Mouse (Mus musculus) heart, embryonic 13.5 days (tissue): ENCODE data around the gene Ptpn11. TPM values are rescaled to one million over a fixed set of nuclear protein-coding genes. Genes with fewer than 3 reads are reported as not detected.
A peak's percentile ranks its signal among the peaks of the same experiment; 100 is the strongest.

Experiments used
- ATAC-seq: fragments of 200-750 bp; cut with Nextera tagmentation; 2 replicates; pipeline ENCODE4 v1.8.0; 2017; ENCODE audit warnings: moderate TSS enrichment; ENCODE audit not compliant: insufficient number of reproducible peaks, low FRiP score, low TSS enrichment; ENCODE audit errors: extremely low read depth
- H3K27ac ChIP-seq: fragments of 300-500 bp; sonication (generic); replicated peaks from 2 replicates; pipeline ENCODE4 v1.5.1; 2015; ENCODE audit warnings: moderate library complexity, mild to moderate bottlenecking, inconsistent platforms
- H3K27me3 ChIP-seq: fragments of 300-500 bp; sonication (generic); replicated peaks from 2 replicates; pipeline ENCODE4 v1.6.1; 2015; ENCODE audit warnings: mild to moderate bottlenecking, inconsistent platforms
- H3K36me3 ChIP-seq: fragments of 300-500 bp; sonication (generic); 2 replicates; pipeline ENCODE4 v1.6.1; 2015; ENCODE audit warnings: mild to moderate bottlenecking, inconsistent platforms
- H3K4me1 ChIP-seq: fragments of 300-500 bp; sonication (generic); 2 replicates; pipeline ENCODE4 v1.6.1; 2015; ENCODE audit warnings: inconsistent platforms
- H3K4me2 ChIP-seq: fragments of 300-500 bp; sonication (generic); 2 replicates; pipeline ENCODE4 v1.6.1; 2015; ENCODE audit warnings: inconsistent platforms, mild to moderate bottlenecking, moderate library complexity
- H3K4me3 ChIP-seq: fragments of 300-500 bp; sonication (generic); 2 replicates; pipeline ENCODE4 v1.5.1; 2015; ENCODE audit warnings: moderate library complexity, mild to moderate bottlenecking, inconsistent platforms
- H3K9ac ChIP-seq: fragments of 300-500 bp; sonication (generic); 2 replicates; pipeline ENCODE4 v1.6.1; 2015; ENCODE audit warnings: inconsistent platforms, mild to moderate bottlenecking, moderate library complexity
- H3K9me3 ChIP-seq: fragments of 300-500 bp; sonication (generic); 2 replicates; pipeline ENCODE4 v1.6.1; 2016; ENCODE audit warnings: inconsistent platforms
- WGBS: fragments of 180-500 bp; shearing (Covaris S2); methylation state at CpG from one replicate; pipeline ENCODE4 v1.1.7; 2015; ENCODE audit warnings: mixed read lengths; 5-methylcytosine and 5-hydroxymethylcytosine counted together
- polyA plus RNA-seq: library from polyadenylated mRNA; unstranded; fragments of >200 nt; fragmentation: Nextera tagmentation; extraction: Ambion mirVana; gene quantifications from 2 replicates; pipeline ENCODE4 v1.2.1, GENCODE M21; 2015

Gene Ptpn11
- polyA plus RNA-seq, 1 experiment from 2014 or later, result 18.4 TPM

GRCm38 (mm10) chr5:121146275-121146674 lies 44.9 kb downstream of the Ptpn11 start:
- no peak overlapping the region for H3K4me3 ChIP-seq
- no peak overlapping the region for H3K4me2 ChIP-seq
- 0 out of 2 replicates have a peak overlapping the region, but pooled peaks have one; percentile 10 for H3K9ac ChIP-seq
- WGBS, result 82% methylated on average over 5 of the region's 5 CpGs
- no peaks in the 10 kb centered on the region for H3K9me3 ChIP-seq
- H3K27me3 ChIP-seq, result no peaks in the 10 kb centered on the region
- no peak for ATAC-seq
- H3K4me1 ChIP-seq, result peaks cover 39% of the 10 kb centered on the region
- H3K27ac ChIP-seq, result no peak overlapping the region; the same call in 1 of the 2 replicates
- H3K36me3 ChIP-seq, result peaks cover 97% of the 10 kb centered on the region

DNA sequence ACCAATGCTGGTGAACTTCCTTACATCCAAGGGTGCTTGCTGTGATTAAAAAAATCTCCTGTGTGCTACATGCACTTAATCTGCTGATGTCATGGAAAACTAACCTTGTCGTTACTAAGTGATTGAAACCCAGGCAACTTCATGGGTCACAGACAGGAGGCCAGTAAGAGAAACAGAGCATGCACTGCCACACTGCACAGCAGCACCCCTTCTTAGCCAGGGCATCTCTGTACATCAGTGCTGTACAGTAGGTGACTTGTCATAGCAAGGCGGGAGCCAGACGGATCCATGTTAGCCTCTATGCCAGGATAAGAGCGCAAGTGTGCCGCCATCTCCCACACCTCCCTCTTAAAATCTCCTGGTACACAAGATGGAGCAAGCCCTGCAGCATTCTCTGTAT lies 45.6 kb downstream of the Ptpn11 start:
- Histone ChIP-seq H3K9ac (no peak overlapping the region), H3K36me3 (peaks cover 97% of the 10 kb centered on the region), H3K27me3 (no peaks in the 10 kb centered on the region), H3K27ac (peak overlapping the region; percentile 33; the same call in 1 of the 2 replicates), H3K9me3 (no peaks in the 10 kb centered on the region), H3K4me3 (no peak overlapping the region), H3K4me1 (peaks cover 36% of the 10 kb centered on the region), H3K4me2 (no peak overlapping the region)
- WGBS, result 67% methylated on average over 5 of the region's 5 CpGs
- ATAC-seq, result no peak

- Histone ChIP-seq H3K4me1 (peaks cover 32% of the 10 kb centered on the region), H3K27ac (no peak overlapping the region), H3K36me3 (peaks cover 95% of the 10 kb centered on the region), H3K4me3 (no peak overlapping the region), H3K9ac (no peak overlapping the region), H3K9me3 (no peaks in the 10 kb centered on the region), H3K4me2 (no peak overlapping the region), H3K27me3 (no peaks in the 10 kb centered on the region)
- 74% methylated on average over 13 of the region's 13 CpGs for WGBS
- ATAC-seq, result no peak
These were observed 46.6 kb downstream of the Ptpn11 start for GRCm38 (mm10) chr5:121144441-121145238.

DNA sequence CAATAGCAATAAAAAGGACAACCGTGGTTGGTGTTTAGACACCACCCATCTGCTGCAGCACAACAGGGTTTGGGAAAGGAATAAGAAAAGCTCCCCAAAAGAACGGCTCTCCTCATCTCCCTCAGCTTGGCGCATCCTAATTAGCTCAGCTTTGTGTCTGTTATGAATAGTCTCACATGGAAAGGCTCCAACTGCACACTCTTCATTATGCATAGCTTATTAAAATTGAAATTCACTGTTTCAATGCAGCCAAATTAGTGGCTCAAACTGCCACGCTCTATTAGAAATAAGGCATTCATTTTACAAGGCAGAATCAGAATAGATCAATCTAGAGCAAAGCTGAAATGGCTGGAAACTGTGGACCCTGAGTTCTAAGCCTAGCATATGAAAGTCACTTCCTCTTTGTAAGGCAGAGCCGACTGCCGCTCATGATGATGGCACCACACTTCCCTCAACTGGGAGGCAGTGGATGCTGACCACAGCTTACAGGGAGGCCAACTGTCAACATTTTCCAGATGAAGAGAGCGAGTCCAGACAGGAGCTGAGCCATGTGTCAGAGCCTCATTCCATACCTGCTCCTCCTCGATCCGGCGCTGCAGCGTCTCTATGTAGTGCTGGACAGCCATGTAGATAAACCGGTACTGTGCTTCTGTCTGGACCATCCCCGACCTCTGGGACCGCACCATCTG lies 48.6 kb downstream of the Ptpn11 start:
- WGBS, result 86% methylated on average over 14 of the region's 14 CpGs
- ATAC-seq, result no peak
- H3K36me3 ChIP-seq, result peaks cover 95% of the 10 kb centered on the region

DNA sequence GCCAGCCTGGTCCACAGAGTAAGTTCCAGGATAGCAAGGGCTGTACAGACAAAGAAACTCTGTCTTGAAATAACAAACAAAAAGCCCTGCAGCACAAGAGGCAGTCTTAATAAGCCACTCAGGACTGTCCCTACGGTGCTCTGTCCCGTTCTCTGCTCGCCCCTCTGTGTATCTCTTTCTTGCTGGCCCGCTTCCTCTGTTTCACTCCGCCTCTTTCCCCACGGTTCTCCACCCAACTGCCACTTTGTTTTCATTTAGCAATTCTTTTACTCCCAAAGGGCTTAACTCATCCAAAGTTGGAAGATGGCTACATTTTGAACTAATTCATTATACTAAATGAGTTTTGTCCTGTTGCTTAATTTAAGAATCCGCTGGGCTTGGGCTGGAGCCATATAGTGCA lies 50.9 kb downstream of the Ptpn11 start:
- Histone ChIP-seq H3K4me1 (peaks cover 9% of the 10 kb centered on the region), H3K36me3 (peaks cover 96% of the 10 kb centered on the region), H3K4me3 (no peak overlapping the region), H3K9ac (no peak overlapping the region), H3K9me3 (no peaks in the 10 kb centered on the region), H3K4me2 (no peak overlapping the region), H3K27me3 (no peaks in the 10 kb centered on the region), H3K27ac (no peak overlapping the region)
- WGBS, result 71% methylated on average over 7 of the region's 7 CpGs
- no peak for ATAC-seq

More for the DNA sequence above, 48.6 kb downstream of the Ptpn11 start:
- no peak overlapping the region for H3K4me2 ChIP-seq
- H3K4me1 ChIP-seq, result peaks cover 27% of the 10 kb centered on the region
- H3K27me3 ChIP-seq, result no peaks in the 10 kb centered on the region
- no peaks in the 10 kb centered on the region for H3K9me3 ChIP-seq
- H3K27ac ChIP-seq, result no peak overlapping the region
- no peak overlapping the region for H3K9ac ChIP-seq
- no peak overlapping the region for H3K4me3 ChIP-seq

- no peak overlapping the region for H3K9ac ChIP-seq
- no peaks in the 10 kb centered on the region for H3K4me1 ChIP-seq
- no peak for ATAC-seq
- no peak overlapping the region for H3K4me3 ChIP-seq
- H3K27ac ChIP-seq, result no peak overlapping the region
- H3K9me3 ChIP-seq, result no peaks in the 10 kb centered on the region
- H3K4me2 ChIP-seq, result no peak overlapping the region
- whole genome bisulfite sequencing, result 91% methylated on average over 8 of the region's 8 CpGs
- H3K36me3 ChIP-seq, result peaks cover 96% of the 10 kb centered on the region
- no peaks in the 10 kb centered on the region for H3K27me3 ChIP-seq
These were observed 54.1 kb downstream of the Ptpn11 start for GRCm38 (mm10) chr5:121137125-121137524.

GRCm38 (mm10) chr5:121131801-121132200 lies 59.4 kb downstream of the Ptpn11 start:
- Histone ChIP-seq H3K4me2 (no peak overlapping the region), H3K27ac (no peak overlapping the region), H3K36me3 (peaks cover 81% of the 10 kb centered on the region), H3K4me1 (peaks cover 8% of the 10 kb centered on the region; the same call in 1 of the 2 replicates), H3K9me3 (no peaks in the 10 kb centered on the region), H3K9ac (no peak overlapping the region), H3K4me3 (no peak overlapping the region), H3K27me3 (no peaks in the 10 kb centered on the region)
- no peak for ATAC-seq
- WGBS, result 90% methylated on average over 3 of the region's 3 CpGs

GRCm38 (mm10) chr5:121129254-121129653 lies 61.9 kb downstream of the Ptpn11 start:
- Histone ChIP-seq H3K27ac (no peak overlapping the region), H3K36me3 (peaks cover 59% of the 10 kb centered on the region), H3K4me3 (no peak overlapping the region), H3K9me3 (peaks cover 6% of the 10 kb centered on the region; the same call in 1 of the 2 replicates), H3K4me2 (no peak overlapping the region), H3K9ac (no peak overlapping the region), H3K27me3 (no peaks in the 10 kb centered on the region), H3K4me1 (peaks cover 8% of the 10 kb centered on the region; the same call in 1 of the 2 replicates)
- 92% methylated on average over 5 of the region's 5 CpGs for WGBS
- ATAC-seq, result no peak

DNA sequence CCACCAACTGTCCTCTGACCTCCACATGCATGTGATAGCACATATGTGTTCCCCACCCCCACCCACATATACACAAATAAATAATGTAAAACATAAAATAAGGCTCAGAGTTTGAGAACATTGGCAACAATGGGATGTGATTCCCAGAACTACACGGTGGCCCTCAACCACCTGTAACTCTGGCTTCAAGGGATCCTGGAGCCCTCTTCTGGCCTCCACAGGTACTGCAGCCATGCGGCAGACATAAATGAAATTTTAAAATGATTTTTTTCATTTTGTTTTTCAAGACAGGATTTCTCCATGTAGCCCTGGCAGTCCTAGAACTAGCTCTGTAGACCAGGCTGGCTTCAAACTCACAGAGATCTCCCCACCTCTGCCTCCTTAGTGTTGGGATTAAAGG lies 65.1 kb downstream of the Ptpn11 start:
- H3K4me2 ChIP-seq, result no peak overlapping the region
- ATAC-seq, result no peak
- peaks cover 6% of the 10 kb centered on the region; the same call in 1 of the 2 replicates for H3K9me3 ChIP-seq
- no peak overlapping the region for H3K27ac ChIP-seq
- H3K36me3 ChIP-seq, result peaks cover 27% of the 10 kb centered on the region
- H3K4me3 ChIP-seq, result no peak overlapping the region
- H3K4me1 ChIP-seq, result no peaks in the 10 kb centered on the region
- H3K9ac ChIP-seq, result no peak overlapping the region
- no peaks in the 10 kb centered on the region for H3K27me3 ChIP-seq
- WGBS, result 68% methylated on average over 2 of the region's 2 CpGs

GRCm38 (mm10) chr5:121125563-121125962 lies 65.6 kb downstream of the Ptpn11 start:
- no peaks in the 10 kb centered on the region for H3K27me3 ChIP-seq
- H3K4me3 ChIP-seq, result no peak overlapping the region
- H3K4me2 ChIP-seq, result no peak overlapping the region
- no peak overlapping the region for H3K9ac ChIP-seq
- ATAC-seq, result no peak
- WGBS, result 83% methylated on average over 14 of the region's 14 CpGs
- peaks cover 22% of the 10 kb centered on the region for H3K36me3 ChIP-seq
- H3K4me1 ChIP-seq, result no peaks in the 10 kb centered on the region
- H3K9me3 ChIP-seq, result peaks cover 6% of the 10 kb centered on the region; the same call in 1 of the 2 replicates
- no peak overlapping the region for H3K27ac ChIP-seq

DNA sequence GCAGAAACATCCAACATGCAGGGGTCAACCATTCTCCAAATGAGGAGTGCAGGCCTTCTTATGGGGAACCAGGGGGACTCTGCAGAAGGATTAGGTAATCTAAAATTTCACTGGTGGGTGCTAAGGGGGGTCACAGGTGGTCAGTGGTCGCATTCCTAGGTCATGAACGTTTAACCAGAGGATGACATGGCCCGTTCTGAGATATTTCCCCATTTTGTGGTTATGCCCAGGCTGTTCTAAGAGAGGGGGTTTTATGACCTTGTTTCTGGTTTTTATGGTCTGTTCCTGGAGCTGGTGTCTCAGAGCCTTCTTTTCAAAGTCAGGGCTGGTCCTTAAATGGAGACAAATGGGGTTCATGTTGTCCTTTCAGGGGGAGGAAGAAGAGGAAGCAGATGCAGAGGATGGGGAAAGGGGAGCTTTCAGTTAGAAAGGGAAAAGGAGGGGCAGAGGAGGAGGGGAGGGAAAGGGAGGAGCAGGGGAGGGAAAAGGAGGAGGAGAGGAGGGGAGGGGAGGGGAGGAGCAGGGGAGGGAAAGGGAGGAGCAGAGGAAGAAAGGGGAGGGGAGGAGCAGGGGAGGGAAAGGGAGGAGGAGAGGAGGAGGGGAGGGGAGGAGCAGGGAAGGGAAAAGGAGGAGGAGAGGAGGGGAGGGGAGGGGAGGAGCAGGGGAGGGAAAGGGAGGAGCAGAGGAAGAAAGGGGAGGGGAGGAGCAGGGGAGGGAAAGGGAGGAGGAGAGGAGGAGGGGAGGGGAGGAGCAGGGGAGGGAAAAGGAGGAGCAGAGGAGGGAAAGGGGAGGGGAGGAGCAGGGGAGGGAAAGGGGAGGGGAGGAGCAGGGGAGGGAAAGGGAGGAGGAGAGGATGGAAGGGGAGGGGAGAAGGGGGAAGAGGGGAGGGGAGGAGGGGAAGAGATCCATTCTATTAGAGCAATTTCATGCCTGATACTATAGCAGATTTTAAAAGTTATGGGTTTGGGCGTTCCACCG lies 66.7 kb downstream of the Ptpn11 start:
- no peaks in the 10 kb centered on the region for H3K27me3 ChIP-seq
- no peak overlapping the region for H3K4me2 ChIP-seq
- peaks cover 14% of the 10 kb centered on the region for H3K36me3 ChIP-seq
- 83% methylated on average over 5 of the region's 5 CpGs for WGBS
- H3K4me1 ChIP-seq, result no peaks in the 10 kb centered on the region
- ATAC-seq, result no peak
- no peak overlapping the region for H3K27ac ChIP-seq
- no peak overlapping the region for H3K4me3 ChIP-seq
- no peak overlapping the region for H3K9ac ChIP-seq
- H3K9me3 ChIP-seq, result peaks cover 6% of the 10 kb centered on the region; the same call in 1 of the 2 replicates
